Mouse (Mus musculus) hindbrain, embryonic 12.5 days (tissue): ENCODE measurements around the gene Chmp3. TPM values are rescaled to one million over a fixed set of nuclear protein-coding genes. Genes with fewer than 3 reads are reported as not detected.

ENCODE experiments used
- ATAC-seq: fragments of 200-750 bp; cut with Nextera tagmentation; 2 replicates; pipeline ENCODE4 v1.8.0; 2017; ENCODE audit warnings: moderate TSS enrichment; ENCODE audit not compliant: low FRiP score
- H3K27ac ChIP-seq: fragments of 300-500 bp; sonication (generic); 2 replicates; pipeline ENCODE4 v1.5.1; 2016; ENCODE audit warnings: mild to moderate bottlenecking
- H3K27me3 ChIP-seq: fragments of 300-500 bp; sonication (generic); 2 replicates; pipeline ENCODE4 v1.6.1; 2016; ENCODE audit warnings: mild to moderate bottlenecking
- H3K36me3 ChIP-seq: fragments of 300-500 bp; sonication (generic); 2 replicates; pipeline ENCODE4 v1.6.1; 2016; ENCODE audit warnings: mild to moderate bottlenecking
- H3K4me1 ChIP-seq: fragments of 300-500 bp; sonication (generic); 2 replicates; pipeline ENCODE4 v1.6.1; 2016
- H3K4me2 ChIP-seq: fragments of 300-500 bp; sonication (generic); replicated peaks from 2 replicates; pipeline ENCODE4 v1.6.1; 2016; ENCODE audit warnings: mild to moderate bottlenecking
- H3K4me3 ChIP-seq: fragments of 300-500 bp; sonication (generic); 2 replicates; pipeline ENCODE4 v1.5.1; 2016; ENCODE audit warnings: mild to moderate bottlenecking
- H3K9ac ChIP-seq: fragments of 300-500 bp; sonication (generic); 2 replicates; pipeline ENCODE4 v1.6.1; 2016; ENCODE audit warnings: mild to moderate bottlenecking, moderate library complexity
- H3K9me3 ChIP-seq: fragments of 300-500 bp; sonication (generic); replicated peaks from 2 replicates; pipeline ENCODE4 v1.6.1; 2016; ENCODE audit warnings: mild to moderate bottlenecking
- WGBS: fragments of 180-500 bp; shearing (Covaris S2); methylation state at CpG from one replicate; pipeline ENCODE4 v1.1.7; 2016; 5-methylcytosine and 5-hydroxymethylcytosine counted together
- polyA plus RNA-seq: library from polyadenylated mRNA; unstranded; fragments of >200 nt; fragmentation: Nextera tagmentation; extraction: Ambion mirVana; gene quantifications from 2 replicates; pipeline ENCODE4 v1.2.1, GENCODE M21; 2016

Chmp3 gene
- polyA plus RNA-seq = 49.3 and 53.4 TPM in 2 replicates

DNA sequence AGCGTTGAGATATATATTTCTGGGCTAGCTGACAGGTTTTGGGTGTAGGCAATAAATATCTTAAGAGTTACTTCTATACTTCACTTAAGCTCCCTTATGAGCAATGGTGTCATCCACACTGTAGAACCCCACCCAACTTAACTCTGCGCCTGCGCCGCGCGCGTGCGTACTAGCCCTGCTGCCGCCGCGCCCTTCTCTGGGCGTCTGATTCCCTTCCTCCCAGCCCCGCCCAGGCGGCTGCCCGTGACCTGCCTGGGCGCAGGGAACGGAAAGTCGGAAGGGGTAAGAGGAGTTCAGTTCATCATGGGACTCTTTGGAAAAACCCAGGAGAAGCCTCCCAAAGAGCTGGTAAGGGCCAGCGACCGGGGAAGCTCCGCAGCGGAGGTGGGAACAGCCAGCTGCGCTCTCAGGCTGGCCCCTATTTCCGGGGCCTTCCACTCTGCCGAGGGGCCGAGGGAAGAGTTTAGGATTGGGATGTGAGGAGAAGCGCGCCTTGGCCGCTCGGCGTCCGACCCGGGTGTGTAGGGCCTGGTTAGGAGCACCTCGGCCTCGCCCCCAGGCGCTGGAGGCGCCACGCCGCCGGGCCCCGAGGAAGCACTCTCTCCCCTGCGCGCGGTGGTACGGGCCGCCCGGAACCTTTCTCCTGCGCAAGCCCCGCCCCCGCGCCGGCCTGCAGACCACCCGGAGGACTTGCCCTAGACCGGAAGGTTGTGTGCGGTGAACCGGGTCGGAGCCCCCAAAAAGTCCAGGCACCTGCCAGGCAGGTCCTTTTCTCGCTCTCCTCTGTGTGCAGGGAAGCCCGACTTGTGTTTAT is at the start of gene Chmp3:
Gene Chmp3 (plus strand): TSS at position 112 of the 814 bp plus-strand sequence.
- peak within 1 kb of the TSS; percentile 98 for H3K27ac ChIP-seq
- no peaks in the 10 kb centered on the region for H3K27me3 ChIP-seq
- peak; percentile 99 for ATAC-seq
- peak within 1 kb of the TSS; percentile 81 for H3K4me3 ChIP-seq
- WGBS = under 1% methylated on average over 57 of the region's 59 CpGs
- H3K9me3 ChIP-seq = no peaks in the 10 kb centered on the region
- peaks cover 3% of the 10 kb centered on the region for H3K4me1 ChIP-seq
- H3K4me2 ChIP-seq = peak within 1 kb of the TSS; percentile 66
- H3K36me3 ChIP-seq = 0 out of 2 replicates have a peak, but pooled peaks cover 3% of the 10 kb centered on the region
- peak within 1 kb of the TSS; percentile 91 for H3K9ac ChIP-seq

DNA sequence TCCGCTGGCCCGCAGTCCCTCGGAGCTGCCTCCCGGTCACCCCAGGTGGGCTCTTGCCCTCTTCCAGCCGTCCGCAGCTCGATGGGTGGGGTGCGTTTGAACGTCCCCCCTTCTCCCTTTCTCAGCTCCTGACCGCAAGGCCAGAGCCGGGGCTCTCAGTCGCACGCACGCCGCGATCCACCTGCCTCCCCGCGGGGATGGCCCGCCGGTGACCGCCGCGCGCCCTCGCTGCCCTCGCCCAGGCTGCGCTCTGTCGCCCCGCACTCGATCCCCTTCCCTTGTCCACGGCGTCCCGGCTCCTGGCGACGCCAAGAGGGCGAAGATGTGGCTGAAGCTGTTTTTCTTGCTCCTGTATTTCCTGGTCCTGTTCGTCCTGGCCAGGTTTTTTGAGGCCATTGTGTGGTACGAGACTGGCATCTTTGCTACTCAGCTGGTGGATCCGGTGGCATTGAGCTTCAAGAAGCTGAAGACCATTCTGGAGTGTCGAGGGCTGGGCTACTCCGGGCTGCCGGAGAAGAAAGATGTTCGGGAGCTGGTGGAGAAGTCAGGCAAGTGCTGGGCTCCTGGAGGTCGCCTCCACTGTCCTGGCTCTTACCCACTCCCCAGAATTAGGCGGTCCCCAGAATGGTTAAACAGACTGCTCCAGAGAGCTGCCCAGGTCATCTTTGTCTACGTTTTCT is 49.1 kb upstream of the Chmp3 start:
- peak; percentile 55 for ATAC-seq
- WGBS = 0% methylated on average over 29 of the region's 46 CpGs

DNA sequence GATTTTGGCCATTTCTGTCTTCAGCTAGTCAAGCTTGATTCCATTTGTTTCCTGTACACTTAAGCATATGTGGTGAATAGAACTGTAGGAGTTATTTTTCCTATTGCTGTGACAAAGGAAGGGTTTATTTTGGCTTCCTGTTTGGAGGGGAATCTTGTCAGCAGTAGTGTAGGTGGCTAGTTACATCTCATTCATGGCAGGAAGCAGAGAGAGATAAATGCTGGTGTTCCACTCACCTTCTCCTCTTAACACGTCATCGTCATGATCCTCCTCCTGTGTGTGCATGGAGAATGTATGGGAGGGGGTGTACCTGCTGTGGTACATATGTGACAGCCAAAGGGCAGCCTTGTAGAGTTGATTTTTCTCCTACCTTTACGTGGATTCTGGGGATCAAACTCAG is 43.0 kb upstream of the Chmp3 start:
- H3K4me3 ChIP-seq = no peak overlapping the region
- 90% methylated on average over 3 of the region's 3 CpGs for WGBS
- no peak overlapping the region for H3K4me2 ChIP-seq
- no peak for ATAC-seq
- no peak overlapping the region for H3K9ac ChIP-seq
- H3K36me3 ChIP-seq = peaks cover 18% of the 10 kb centered on the region
- H3K4me1 ChIP-seq = peaks cover 10% of the 10 kb centered on the region
- H3K9me3 ChIP-seq = no peaks in the 10 kb centered on the region
- no peak overlapping the region for H3K27ac ChIP-seq
- H3K27me3 ChIP-seq = no peaks in the 10 kb centered on the region

More for the DNA sequence above, 49.1 kb upstream of the Chmp3 start:
- Histone ChIP-seq H3K4me2 (peak overlapping the region; percentile 71), H3K4me1 (peaks cover 13% of the 10 kb centered on the region), H3K36me3 (peaks cover 8% of the 10 kb centered on the region; the same call in 1 of the 2 replicates), H3K27me3 (no peaks in the 10 kb centered on the region), H3K4me3 (peak overlapping the region; percentile 88), H3K9me3 (no peaks in the 10 kb centered on the region), H3K27ac (peak overlapping the region; percentile 98), H3K9ac (peak overlapping the region; percentile 97)

DNA sequence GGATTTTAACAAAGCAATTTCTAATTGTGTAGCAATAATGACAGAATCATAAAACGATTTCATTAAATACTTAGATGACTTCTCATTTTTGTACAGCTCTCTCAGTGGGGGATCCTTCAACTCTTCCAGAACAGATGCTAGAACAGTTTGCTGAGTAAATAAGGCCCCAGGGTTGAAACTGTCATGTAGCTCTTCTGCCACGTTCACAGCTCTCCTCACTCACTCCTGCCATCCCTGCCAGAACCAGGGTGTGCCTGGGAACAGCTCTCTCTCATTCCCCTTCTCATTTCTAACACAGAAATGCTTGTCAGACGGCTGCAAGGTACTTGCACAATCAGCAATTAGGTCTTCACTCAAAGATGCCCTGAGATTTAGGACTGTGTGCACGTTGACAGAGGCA is 40.6 kb upstream of the Chmp3 start:
- Histone ChIP-seq H3K4me2 (no peak overlapping the region), H3K4me1 (no peaks in the 10 kb centered on the region), H3K27ac (no peak overlapping the region), H3K9ac (no peak overlapping the region), H3K36me3 (peaks cover 22% of the 10 kb centered on the region), H3K4me3 (no peak overlapping the region), H3K9me3 (no peaks in the 10 kb centered on the region), H3K27me3 (no peaks in the 10 kb centered on the region)
- WGBS = 70% methylated on average over 4 of the region's 4 CpGs
- no peak for ATAC-seq

- no peak overlapping the region for H3K4me3 ChIP-seq
- H3K4me1 ChIP-seq = no peaks in the 10 kb centered on the region
- H3K27me3 ChIP-seq = no peaks in the 10 kb centered on the region
- peaks cover 21% of the 10 kb centered on the region for H3K36me3 ChIP-seq
- no peak for ATAC-seq
- no peak overlapping the region for H3K4me2 ChIP-seq
- H3K27ac ChIP-seq = no peak overlapping the region
- H3K9me3 ChIP-seq = no peaks in the 10 kb centered on the region
- H3K9ac ChIP-seq = no peak overlapping the region
These were observed 39.9 kb upstream of the Chmp3 start for GRCm38 (mm10) chr6:71503670-71504069.

DNA sequence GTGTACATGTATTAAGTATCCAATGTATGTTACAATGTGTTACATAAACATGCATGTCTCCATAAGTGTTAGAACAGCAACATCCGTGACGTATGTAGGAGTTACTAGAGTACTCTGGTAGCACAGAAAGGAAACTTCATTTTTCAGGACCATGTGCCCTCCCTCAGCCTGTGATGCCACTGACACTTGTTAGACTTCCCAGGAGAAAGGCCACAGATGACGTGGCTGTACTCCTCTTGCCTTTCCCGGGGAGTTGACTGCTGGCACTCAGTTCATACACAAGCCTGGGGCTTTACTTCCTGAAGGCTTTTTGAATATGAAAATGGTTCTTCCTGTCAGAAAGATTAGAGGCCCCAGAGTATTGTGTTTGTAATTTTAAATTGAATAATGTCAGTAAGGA is 39.5 kb upstream of the Chmp3 start:
- 86% methylated on average over 4 of the region's 4 CpGs for WGBS
- Histone ChIP-seq H3K27ac (no peak overlapping the region), H3K9me3 (no peaks in the 10 kb centered on the region), H3K4me3 (no peak overlapping the region), H3K4me1 (no peaks in the 10 kb centered on the region), H3K36me3 (peaks cover 25% of the 10 kb centered on the region), H3K4me2 (no peak overlapping the region), H3K27me3 (no peaks in the 10 kb centered on the region), H3K9ac (no peak overlapping the region)
- no peak for ATAC-seq

DNA sequence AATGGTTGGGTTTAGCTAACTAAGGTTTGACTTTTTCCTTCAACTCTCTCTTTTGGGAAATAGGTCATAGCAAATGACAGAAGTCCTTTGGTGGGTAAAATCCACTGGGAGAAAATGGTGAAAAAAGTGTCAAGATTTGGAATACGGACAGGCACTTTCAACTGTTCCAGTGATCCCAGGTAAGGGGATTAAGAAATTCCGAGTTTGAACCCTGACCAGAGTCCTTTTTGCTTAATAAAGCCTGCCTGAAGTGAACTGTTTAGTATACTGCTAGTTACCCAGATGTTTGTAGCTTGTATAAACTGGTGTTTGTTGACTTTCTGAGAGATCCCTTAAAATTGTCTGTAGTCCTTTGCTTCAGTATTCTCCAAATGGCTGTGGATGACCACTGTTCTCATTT is 37.9 kb upstream of the Chmp3 start:
- no peak overlapping the region for H3K9ac ChIP-seq

DNA sequence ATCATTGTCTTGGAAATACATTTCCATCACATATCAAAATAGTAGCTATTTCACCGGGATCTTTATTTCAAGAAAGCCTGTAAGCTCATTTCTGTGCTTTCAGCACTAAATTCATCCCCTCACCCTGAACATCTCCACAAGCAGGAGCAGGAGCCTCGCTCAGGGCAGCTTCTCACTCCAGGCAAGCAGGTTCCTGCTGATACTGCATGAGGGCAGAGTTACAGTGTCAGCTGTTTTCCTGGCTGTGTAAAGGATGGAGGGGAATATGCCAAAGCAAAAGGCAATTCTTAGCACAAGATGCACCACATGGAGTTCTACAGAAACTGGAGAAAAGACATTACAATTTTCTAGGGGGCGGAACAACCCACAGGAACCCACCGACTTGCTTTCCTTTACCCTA is 24.1 kb upstream of the Chmp3 start:
- 89% methylated on average over 4 of the region's 4 CpGs for WGBS
- no peak for ATAC-seq
- H3K27me3 ChIP-seq = no peaks in the 10 kb centered on the region

More for the DNA sequence above, 37.9 kb upstream of the Chmp3 start:
- no peaks in the 10 kb centered on the region for H3K27me3 ChIP-seq
- WGBS = 88% methylated on average over 2 of the region's 2 CpGs
- no peak overlapping the region for H3K4me2 ChIP-seq
- no peak overlapping the region for H3K27ac ChIP-seq
- no peak for ATAC-seq
- no peaks in the 10 kb centered on the region for H3K9me3 ChIP-seq
- H3K4me1 ChIP-seq = no peaks in the 10 kb centered on the region
- no peak overlapping the region for H3K4me3 ChIP-seq
- peaks cover 32% of the 10 kb centered on the region for H3K36me3 ChIP-seq

DNA sequence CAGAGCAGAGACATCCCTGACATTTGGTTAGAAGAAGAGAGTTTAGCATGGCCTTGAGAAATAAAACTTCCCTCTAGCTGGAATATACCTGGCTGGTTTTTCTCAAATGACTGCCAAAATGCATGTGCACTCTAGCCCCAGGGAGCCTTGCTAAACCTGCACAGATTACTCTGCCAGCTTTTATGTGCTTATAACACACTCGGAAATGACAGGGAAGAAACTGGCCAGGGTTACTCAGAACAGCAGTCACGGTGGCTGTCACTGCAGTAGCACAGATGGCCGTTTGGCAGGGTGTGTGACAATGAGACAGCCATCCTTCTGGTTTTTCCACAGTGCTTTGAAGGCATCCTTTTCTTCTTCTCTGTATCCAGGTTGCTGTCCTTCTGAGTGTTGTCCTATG is 18.0 kb upstream of the Chmp3 start:
- Histone ChIP-seq H3K36me3 (no peaks in the 10 kb centered on the region), H3K4me3 (no peak overlapping the region), H3K4me2 (no peak overlapping the region), H3K27ac (no peak overlapping the region), H3K9ac (no peak overlapping the region), H3K9me3 (no peaks in the 10 kb centered on the region), H3K4me1 (no peaks in the 10 kb centered on the region), H3K27me3 (no peaks in the 10 kb centered on the region)
- 65% methylated on average over 3 of the region's 3 CpGs for WGBS
- ATAC-seq = no peak

More for the DNA sequence above, 24.1 kb upstream of the Chmp3 start:
- Histone ChIP-seq H3K4me1 (no peaks in the 10 kb centered on the region), H3K27ac (no peak overlapping the region), H3K9me3 (no peaks in the 10 kb centered on the region), H3K9ac (no peak overlapping the region), H3K4me3 (no peak overlapping the region), H3K36me3 (peaks cover 7% of the 10 kb centered on the region), H3K4me2 (no peak overlapping the region)

GRCm38 (mm10) chr6:71527056-71527455 is 16.5 kb upstream of the Chmp3 start:
- ATAC-seq = no peak
- 93% methylated on average over 10 of the region's 10 CpGs for WGBS
- H3K4me1 ChIP-seq = no peaks in the 10 kb centered on the region

GRCm38 (mm10) chr6:71527826-71528225 is 15.8 kb upstream of the Chmp3 start:
- WGBS = 90% methylated on average over 9 of the region's 9 CpGs
- no peaks in the 10 kb centered on the region for H3K36me3 ChIP-seq
- H3K9ac ChIP-seq = no peak overlapping the region
- no peaks in the 10 kb centered on the region for H3K27me3 ChIP-seq
- no peaks in the 10 kb centered on the region for H3K4me1 ChIP-seq
- no peak overlapping the region for H3K27ac ChIP-seq
- no peak for ATAC-seq
- no peak overlapping the region for H3K4me2 ChIP-seq
- no peaks in the 10 kb centered on the region for H3K9me3 ChIP-seq
- H3K4me3 ChIP-seq = no peak overlapping the region

More at GRCm38 (mm10) chr6:71527056-71527455, 16.5 kb upstream of the Chmp3 start:
- Histone ChIP-seq H3K27ac (no peak overlapping the region), H3K9ac (no peak overlapping the region), H3K4me2 (no peak overlapping the region), H3K4me3 (no peak overlapping the region), H3K27me3 (no peaks in the 10 kb centered on the region), H3K9me3 (no peaks in the 10 kb centered on the region), H3K36me3 (no peaks in the 10 kb centered on the region)

DNA sequence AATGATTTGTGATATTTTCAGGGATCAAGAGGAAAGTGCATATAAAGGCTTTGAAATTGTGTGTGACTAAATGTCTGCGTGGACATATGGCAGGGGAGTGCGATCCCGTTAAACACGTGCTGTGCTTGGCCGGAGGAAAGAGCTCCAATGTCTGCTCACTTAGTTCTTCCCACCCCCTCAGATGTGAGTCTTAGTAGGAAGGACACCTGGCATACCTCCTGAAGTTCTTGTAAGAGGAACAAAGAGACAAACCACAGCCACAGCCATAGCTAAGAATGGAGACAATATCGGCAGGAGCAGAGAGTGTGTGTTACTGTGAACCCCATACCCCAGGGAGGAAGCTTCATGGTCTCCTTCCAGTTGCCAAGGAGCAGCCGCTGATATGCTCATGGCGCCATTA is 13.4 kb upstream of the Chmp3 start:
- no peak overlapping the region for H3K4me3 ChIP-seq
- no peak overlapping the region for H3K4me2 ChIP-seq
- WGBS = 88% methylated on average over 8 of the region's 8 CpGs
- H3K4me1 ChIP-seq = no peaks in the 10 kb centered on the region
- H3K9ac ChIP-seq = no peak overlapping the region
- no peaks in the 10 kb centered on the region for H3K9me3 ChIP-seq
- no peak overlapping the region for H3K27ac ChIP-seq
- ATAC-seq = no peak
- 0 out of 2 replicates have a peak, but pooled peaks cover 2% of the 10 kb centered on the region for H3K27me3 ChIP-seq
- H3K36me3 ChIP-seq = no peaks in the 10 kb centered on the region
